Mouse (Mus musculus) lung, embryonic 15.5 days (tissue): ENCODE data around the gene Atp2b1. TPM values are rescaled to one million over a fixed set of nuclear protein-coding genes. Genes with fewer than 3 reads are reported as not detected.

ENCODE experiments used
- ATAC-seq: fragments of 200-750 bp; cut with Nextera tagmentation; 2 replicates; pipeline ENCODE4 v1.8.0; 2017; ENCODE audit warnings: moderate number of reproducible peaks, borderline replicate concordance; ENCODE audit not compliant: low FRiP score, low TSS enrichment; ENCODE audit errors: extremely low read depth
- H3K27ac ChIP-seq: fragments of 300-500 bp; sonication (generic); 2 replicates; pipeline ENCODE4 v1.5.1; 2015; ENCODE audit warnings: moderate library complexity, mild to moderate bottlenecking, inconsistent platforms
- H3K27me3 ChIP-seq: fragments of 300-500 bp; sonication (generic); 2 replicates; pipeline ENCODE4 v1.6.1; 2015; ENCODE audit warnings: inconsistent platforms
- H3K36me3 ChIP-seq: fragments of 300-500 bp; sonication (generic); 2 replicates; pipeline ENCODE4 v1.6.1; 2015; ENCODE audit warnings: inconsistent platforms
- H3K4me1 ChIP-seq: fragments of 300-500 bp; sonication (generic); 2 replicates; pipeline ENCODE4 v1.6.1; 2015; ENCODE audit warnings: inconsistent platforms
- H3K4me2 ChIP-seq: fragments of 300-500 bp; sonication (generic); 2 replicates; pipeline ENCODE4 v1.6.1; 2015; ENCODE audit warnings: inconsistent platforms, mild to moderate bottlenecking, moderate library complexity
- H3K4me3 ChIP-seq: fragments of 300-500 bp; sonication (generic); 2 replicates; pipeline ENCODE4 v1.5.1; 2015; ENCODE audit warnings: mild to moderate bottlenecking, inconsistent platforms
- H3K9ac ChIP-seq: fragments of 300-500 bp; sonication (generic); 2 replicates; pipeline ENCODE4 v1.6.1; 2015; ENCODE audit warnings: inconsistent platforms
- H3K9me3 ChIP-seq: fragments of 300-500 bp; sonication (generic); 2 replicates; pipeline ENCODE4 v1.6.1; 2016; ENCODE audit warnings: inconsistent platforms
- whole genome bisulfite sequencing: fragments of 180-500 bp; shearing (Covaris S2); methylation state at CpG from one replicate; pipeline ENCODE4 v1.1.7; 2015; 5-methylcytosine and 5-hydroxymethylcytosine counted together
- polyA plus RNA-seq: library from polyadenylated mRNA; unstranded; fragments of >200 nt; fragmentation: Nextera tagmentation; extraction: Ambion mirVana; gene quantifications from 2 replicates; pipeline ENCODE4 v1.2.1, GENCODE M21; 2015

Gene Atp2b1
- polyA plus RNA-seq, 1 experiment from 2014 or later: 199 TPM

GRCm38 (mm10) chr10:98891361-98891760 lies 22.8 kb upstream of the Atp2b1 start:
- Histone ChIP-seq H3K9me3 (no peaks in the 10 kb centered on the region), H3K36me3 (no peaks in the 10 kb centered on the region), H3K9ac (no peak overlapping the region), H3K4me1 (no peaks in the 10 kb centered on the region), H3K27ac (no peak overlapping the region), H3K4me3 (no peak overlapping the region), H3K4me2 (no peak overlapping the region), H3K27me3 (no peaks in the 10 kb centered on the region)
- ATAC-seq: no peak
- WGBS: 87% methylated on average over 4 of the region's 4 CpGs

- Histone ChIP-seq H3K9ac (no peak overlapping the region), H3K9me3 (no peaks in the 10 kb centered on the region), H3K27ac (no peak overlapping the region), H3K27me3 (no peaks in the 10 kb centered on the region), H3K36me3 (no peaks in the 10 kb centered on the region), H3K4me2 (no peak overlapping the region), H3K4me1 (no peaks in the 10 kb centered on the region), H3K4me3 (no peak overlapping the region)
- no peak for ATAC-seq
- 91% methylated on average over 8 of the region's 8 CpGs for WGBS
These were observed 16.7 kb upstream of the Atp2b1 start for GRCm38 (mm10) chr10:98897507-98897906.

GRCm38 (mm10) chr10:98897913-98898748 lies 16.1 kb upstream of the Atp2b1 start:
- Histone ChIP-seq H3K4me1 (no peaks in the 10 kb centered on the region), H3K4me3 (no peak overlapping the region), H3K4me2 (no peak overlapping the region), H3K27me3 (no peaks in the 10 kb centered on the region), H3K9me3 (no peaks in the 10 kb centered on the region), H3K27ac (no peak overlapping the region), H3K9ac (no peak overlapping the region), H3K36me3 (no peaks in the 10 kb centered on the region)
- 86% methylated on average over 4 of the region's 4 CpGs for WGBS
- no peak for ATAC-seq

GRCm38 (mm10) chr10:98901533-98901932 lies 12.7 kb upstream of the Atp2b1 start:
- ATAC-seq: no peak
- H3K9me3 ChIP-seq: no peaks in the 10 kb centered on the region
- no peaks in the 10 kb centered on the region for H3K27me3 ChIP-seq
- H3K4me1 ChIP-seq: no peaks in the 10 kb centered on the region
- H3K4me3 ChIP-seq: no peak overlapping the region
- no peaks in the 10 kb centered on the region for H3K36me3 ChIP-seq
- no peak overlapping the region for H3K4me2 ChIP-seq
- H3K27ac ChIP-seq: no peak overlapping the region
- no peak overlapping the region for H3K9ac ChIP-seq
- WGBS: 71% methylated on average over 5 of the region's 5 CpGs

- 63% methylated on average over 4 of the region's 4 CpGs for WGBS
- Histone ChIP-seq H3K9ac (no peak overlapping the region), H3K27me3 (no peaks in the 10 kb centered on the region), H3K4me1 (peaks cover 3% of the 10 kb centered on the region; the same call in 1 of the 2 replicates), H3K27ac (no peak overlapping the region), H3K4me2 (no peak overlapping the region), H3K36me3 (no peaks in the 10 kb centered on the region), H3K9me3 (no peaks in the 10 kb centered on the region), H3K4me3 (no peak overlapping the region)
- no peak for ATAC-seq
These were observed 8.2 kb upstream of the Atp2b1 start for GRCm38 (mm10) chr10:98905987-98906386.

- peaks cover 3% of the 10 kb centered on the region; the same call in 1 of the 2 replicates for H3K4me1 ChIP-seq
- WGBS: 35% methylated on average over 5 of the region's 5 CpGs
- no peak overlapping the region for H3K27ac ChIP-seq
- no peaks in the 10 kb centered on the region for H3K36me3 ChIP-seq
- no peak overlapping the region for H3K4me3 ChIP-seq
- no peaks in the 10 kb centered on the region for H3K9me3 ChIP-seq
- H3K9ac ChIP-seq: no peak overlapping the region
- no peaks in the 10 kb centered on the region for H3K27me3 ChIP-seq
- no peak for ATAC-seq
- H3K4me2 ChIP-seq: no peak overlapping the region
These were observed 7.2 kb upstream of the Atp2b1 start for GRCm38 (mm10) chr10:98906941-98907549.

- H3K4me2 ChIP-seq: peak overlapping the region; percentile 69
- no peak for ATAC-seq
- H3K27ac ChIP-seq: peak overlapping the region; percentile 98
- no peaks in the 10 kb centered on the region for H3K36me3 ChIP-seq
- under 1% methylated on average over 19 of the region's 19 CpGs for WGBS
- H3K4me1 ChIP-seq: peaks cover 18% of the 10 kb centered on the region
- peak overlapping the region; percentile 85 for H3K9ac ChIP-seq
- H3K9me3 ChIP-seq: no peaks in the 10 kb centered on the region
- H3K4me3 ChIP-seq: peak overlapping the region; percentile 92
- H3K27me3 ChIP-seq: no peaks in the 10 kb centered on the region
These were observed 621 bp upstream of the Atp2b1 start for GRCm38 (mm10) chr10:98913610-98913960.

GRCm38 (mm10) chr10:98914810-98915241 lies 620 bp downstream of the Atp2b1 start:
- no peaks in the 10 kb centered on the region for H3K27me3 ChIP-seq
- H3K4me2 ChIP-seq: peak overlapping the region; percentile 76
- H3K4me1 ChIP-seq: peaks cover 18% of the 10 kb centered on the region
- H3K9me3 ChIP-seq: no peaks in the 10 kb centered on the region
- under 1% methylated on average over 21 of the region's 62 CpGs for WGBS
- H3K9ac ChIP-seq: peak overlapping the region; percentile 88
- peak overlapping the region; percentile 99 for H3K27ac ChIP-seq
- peak overlapping the region; percentile 92 for H3K4me3 ChIP-seq
- H3K36me3 ChIP-seq: no peaks in the 10 kb centered on the region
- ATAC-seq: peak; percentile 86

- H3K36me3 ChIP-seq: no peaks in the 10 kb centered on the region
- H3K27me3 ChIP-seq: no peaks in the 10 kb centered on the region
- H3K27ac ChIP-seq: peak overlapping the region; percentile 99
- H3K9me3 ChIP-seq: no peaks in the 10 kb centered on the region
- H3K4me1 ChIP-seq: peaks cover 20% of the 10 kb centered on the region
- 1% methylated on average over 30 of the region's 54 CpGs for WGBS
- peak overlapping the region; percentile 88 for H3K9ac ChIP-seq
- peak overlapping the region; percentile 76 for H3K4me2 ChIP-seq
- ATAC-seq: no peak
- peak overlapping the region; percentile 92 for H3K4me3 ChIP-seq
These were observed 1.3 kb downstream of the Atp2b1 start for GRCm38 (mm10) chr10:98915398-98915931.

GRCm38 (mm10) chr10:98916011-98916780 lies 2.0 kb downstream of the Atp2b1 start:
- no peaks in the 10 kb centered on the region for H3K9me3 ChIP-seq
- H3K27me3 ChIP-seq: no peaks in the 10 kb centered on the region
- H3K4me3 ChIP-seq: peak overlapping the region; percentile 92
- peak overlapping the region; percentile 76 for H3K4me2 ChIP-seq
- H3K36me3 ChIP-seq: no peaks in the 10 kb centered on the region
- H3K27ac ChIP-seq: peak overlapping the region; percentile 99
- peaks cover 20% of the 10 kb centered on the region for H3K4me1 ChIP-seq
- ATAC-seq: no peak
- H3K9ac ChIP-seq: peak overlapping the region; percentile 88
- WGBS: 6% methylated on average over 22 of the region's 22 CpGs

GRCm38 (mm10) chr10:98916781-98917340 lies 2.7 kb downstream of the Atp2b1 start:
- Histone ChIP-seq H3K4me1 (peaks cover 20% of the 10 kb centered on the region), H3K4me2 (peak overlapping the region; percentile 76), H3K9me3 (no peaks in the 10 kb centered on the region), H3K9ac (peak overlapping the region; percentile 88; the same call in 1 of the 2 replicates), H3K27me3 (no peaks in the 10 kb centered on the region), H3K27ac (no peak overlapping the region), H3K4me3 (peak overlapping the region; percentile 92), H3K36me3 (no peaks in the 10 kb centered on the region)
- 57% methylated on average over 10 of the region's 10 CpGs for WGBS
- no peak for ATAC-seq
